Mouse (Mus musculus) telencephalon, adult 2 months (tissue): ENCODE results near the gene Gm6803.
"Not testable (repeated sequence)": the region's sequence is repeated elsewhere in the genome, so short reads cannot be mapped to it uniquely, and the experiment has no call there.

ENCODE experiments used
- DNase-seq: peaks from one replicate; pipeline ENCODE4 v3.0.0-alpha.2; 2011; ENCODE audit warnings: low read depth, low spot score

The Gm6803 gene

GRCm38 (mm10) chr12:88018671-88019070 lies at the start of gene Gm6803:
Gene Gm6803 (minus strand): TSS chr12:88018771.
- not testable (repeated sequence) for DNase-seq

DNA sequence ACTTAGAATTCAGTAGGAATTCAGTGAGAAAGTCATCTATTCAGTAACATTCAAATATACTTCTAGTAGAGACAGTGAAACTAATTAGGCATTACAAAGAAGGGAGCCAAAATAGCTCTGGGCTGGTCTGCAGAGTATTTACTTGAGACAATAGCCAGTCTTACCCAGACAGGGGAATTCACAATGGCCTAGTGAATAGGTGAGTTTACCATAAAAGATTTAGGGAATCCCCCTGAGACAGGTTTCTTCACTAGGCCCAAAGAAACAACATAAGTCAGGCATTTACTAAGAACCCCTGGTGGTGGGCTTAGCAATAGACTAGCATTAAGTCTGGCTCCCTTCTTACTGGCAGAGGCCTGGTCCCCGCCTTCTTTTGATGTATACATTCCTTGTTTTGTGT lies 26.7 kb upstream of the Gm6803 start:
- not testable (repeated sequence) for DNase-seq

DNA sequence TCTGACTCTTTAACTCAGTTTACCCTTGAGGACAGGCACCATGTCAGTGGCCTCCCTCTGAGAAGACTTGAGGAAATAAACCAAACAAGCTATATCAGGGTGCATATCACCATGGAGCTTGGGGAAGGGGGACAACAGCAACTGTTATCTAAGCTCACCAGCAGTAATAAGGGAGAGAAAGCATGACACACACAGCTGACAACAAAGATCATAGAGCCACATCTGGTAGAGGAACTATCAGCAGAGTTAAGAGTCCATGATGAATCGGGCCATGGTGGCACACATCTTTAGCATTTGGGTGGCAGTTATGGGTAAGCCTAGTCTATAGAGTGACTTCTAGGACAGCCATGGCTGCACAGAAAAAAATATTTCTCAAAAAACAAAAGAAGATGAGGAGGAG lies 21.1 kb upstream of the Gm6803 start:
- not testable (repeated sequence) for DNase-seq

DNA sequence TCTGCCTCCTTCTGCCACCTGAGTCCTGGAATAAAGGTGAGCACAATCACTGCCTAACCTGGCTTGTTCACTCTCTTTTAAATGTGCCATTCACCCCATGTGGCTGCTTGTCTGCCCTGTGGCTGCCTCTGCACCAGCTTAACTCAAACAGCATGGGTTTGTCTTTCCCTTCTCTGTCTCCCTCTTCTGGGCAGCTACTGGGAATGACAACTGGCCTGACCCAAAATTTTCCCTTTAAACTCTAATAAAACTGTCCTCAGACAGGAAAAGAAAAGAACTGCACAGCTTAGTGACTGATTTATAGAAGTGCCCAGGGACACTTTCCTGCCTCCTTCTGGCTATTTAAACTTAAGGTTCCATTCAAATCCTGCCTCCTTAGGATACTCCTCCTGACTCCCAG lies 20.5 kb upstream of the Gm6803 start:
- not testable (repeated sequence) for DNase-seq

DNA sequence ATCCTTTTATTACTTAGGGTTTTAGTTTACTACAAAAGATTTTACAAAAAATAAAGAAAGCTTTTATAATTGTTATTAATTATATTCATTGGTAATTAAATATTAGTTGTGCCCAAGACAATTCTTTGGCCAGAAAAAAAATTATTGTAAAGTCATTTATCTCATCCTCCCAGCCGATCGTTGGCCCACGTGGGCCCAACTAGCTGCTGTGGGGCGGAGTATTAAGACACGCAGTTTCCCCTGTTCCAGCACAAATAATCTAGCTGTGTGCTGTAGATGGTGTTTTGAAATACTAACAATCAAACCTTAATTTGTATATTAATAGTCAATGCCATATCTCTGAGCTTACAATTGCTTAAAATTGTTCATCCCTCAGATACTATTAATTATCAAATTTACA lies 13.7 kb upstream of the Gm6803 start:
- DNase-seq, result not testable (repeated sequence)

DNA sequence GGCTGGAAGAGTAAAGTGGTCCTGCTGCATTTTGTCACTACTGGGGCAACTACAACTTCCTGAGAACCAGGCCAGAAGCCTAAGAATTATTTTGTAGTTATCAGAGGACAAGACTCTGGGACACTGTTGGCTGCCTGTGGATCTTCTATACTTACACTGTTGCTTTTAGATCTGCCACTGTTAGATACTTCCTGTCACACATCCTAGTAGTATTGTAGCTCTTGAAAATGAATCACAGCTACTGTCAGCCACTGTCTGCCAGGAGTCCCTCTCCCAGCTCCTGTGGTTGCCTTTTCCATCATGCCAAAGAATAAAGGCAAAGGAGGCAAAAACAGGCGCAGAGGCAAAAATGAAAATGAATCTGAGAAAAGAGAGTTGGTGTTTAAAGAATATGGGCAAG lies 8.1 kb upstream of the Gm6803 start, which contains the start of gene Gm2056:
Gene Gm2056 (plus strand): TSS at position 301 of the 400 bp plus-strand sequence.
- not testable (repeated sequence) for DNase-seq

GRCm38 (mm10) chr12:88011548-88011947 lies 7.0 kb downstream of the Gm6803 start, which contains the start of gene Gm2075:
Gene Gm2075 (plus strand): TSS chr12:88011848.
- DNase-seq, result not testable (repeated sequence)

GRCm38 (mm10) chr12:88004118-88004517 lies 14.5 kb downstream of the Gm6803 start:
- not testable (repeated sequence) for DNase-seq

- not testable (repeated sequence) for DNase-seq
Observed at GRCm38 (mm10) chr12:87984000-87984399, 34.6 kb downstream of the Gm6803 start.
